Mouse (Mus musculus) cerebellum, postnatal 4 days (tissue): ENCODE results near the gene Slc2a4.

Experiments used
- DNase-seq, 2 experiments: peaks; one replicate each; pipeline ENCODE4 v3.0.0; 2022; ENCODE audit warnings: low spot score in 2 of 2, mixed read lengths in 1 of 2

The Slc2a4 gene

DNA sequence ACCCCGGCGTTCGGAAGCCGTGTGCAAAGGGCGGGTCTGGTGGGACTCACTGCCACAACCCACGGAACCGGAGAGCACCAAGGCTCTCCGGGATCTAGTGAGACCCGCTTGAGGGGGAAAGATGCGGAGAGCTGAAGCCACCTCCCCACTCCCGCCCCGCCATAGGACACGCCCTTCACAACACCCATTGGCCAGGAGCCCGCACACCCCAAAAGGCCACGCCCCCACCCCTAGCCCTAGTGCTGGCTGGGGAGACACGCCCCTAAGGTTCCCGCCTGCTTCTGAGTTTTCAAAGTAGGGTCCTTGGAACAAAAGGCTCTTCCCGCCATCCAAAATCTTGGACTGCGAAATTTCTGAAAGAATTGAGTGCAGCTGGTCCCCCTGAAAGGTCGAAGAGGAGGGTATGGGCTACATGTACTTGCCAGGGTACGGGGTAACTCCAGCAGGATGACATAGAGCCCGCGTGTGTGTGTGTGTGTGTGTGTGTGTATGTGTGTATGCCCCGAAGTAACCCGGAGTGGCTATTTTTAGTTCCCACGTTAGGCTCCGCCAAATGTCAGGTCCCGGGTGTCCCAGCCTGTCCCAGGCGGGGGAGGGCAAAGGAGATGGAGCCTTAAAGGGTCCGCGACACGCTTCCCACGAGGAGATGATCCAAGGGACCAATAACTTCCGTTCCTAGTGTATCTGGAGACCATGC, at the start of gene Slc2a4:
TSS of gene Slc2a4 (minus strand) at position 123 of the 697 bp plus-strand sequence.
- DNase-seq = peak; percentile 66 to 92

DNA sequence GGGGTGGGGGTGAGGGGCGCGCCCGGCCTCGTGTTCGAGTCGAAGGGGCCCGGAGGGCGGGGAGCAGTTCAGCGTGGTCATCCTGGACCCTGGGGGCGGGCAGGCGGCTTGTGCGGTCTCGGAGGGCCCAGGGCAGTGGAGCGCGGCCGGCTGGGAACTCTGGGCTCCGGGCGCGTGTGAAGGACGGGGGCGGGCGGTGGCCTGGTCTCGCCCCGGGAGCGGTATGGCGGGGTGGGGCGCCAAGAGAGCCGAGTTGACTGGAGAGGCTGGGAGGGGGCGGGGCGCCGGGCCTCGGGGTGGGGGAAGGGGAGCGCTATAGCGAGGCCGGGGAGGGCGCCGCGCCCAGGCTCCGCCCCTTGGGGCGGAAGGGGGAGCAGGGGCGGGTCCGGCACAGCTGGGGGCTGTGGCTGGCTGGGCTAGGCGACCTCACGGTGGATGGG, 49.1 kb upstream of the Slc2a4 start:
- peak; percentile 60 to 80 for DNase-seq

DNA sequence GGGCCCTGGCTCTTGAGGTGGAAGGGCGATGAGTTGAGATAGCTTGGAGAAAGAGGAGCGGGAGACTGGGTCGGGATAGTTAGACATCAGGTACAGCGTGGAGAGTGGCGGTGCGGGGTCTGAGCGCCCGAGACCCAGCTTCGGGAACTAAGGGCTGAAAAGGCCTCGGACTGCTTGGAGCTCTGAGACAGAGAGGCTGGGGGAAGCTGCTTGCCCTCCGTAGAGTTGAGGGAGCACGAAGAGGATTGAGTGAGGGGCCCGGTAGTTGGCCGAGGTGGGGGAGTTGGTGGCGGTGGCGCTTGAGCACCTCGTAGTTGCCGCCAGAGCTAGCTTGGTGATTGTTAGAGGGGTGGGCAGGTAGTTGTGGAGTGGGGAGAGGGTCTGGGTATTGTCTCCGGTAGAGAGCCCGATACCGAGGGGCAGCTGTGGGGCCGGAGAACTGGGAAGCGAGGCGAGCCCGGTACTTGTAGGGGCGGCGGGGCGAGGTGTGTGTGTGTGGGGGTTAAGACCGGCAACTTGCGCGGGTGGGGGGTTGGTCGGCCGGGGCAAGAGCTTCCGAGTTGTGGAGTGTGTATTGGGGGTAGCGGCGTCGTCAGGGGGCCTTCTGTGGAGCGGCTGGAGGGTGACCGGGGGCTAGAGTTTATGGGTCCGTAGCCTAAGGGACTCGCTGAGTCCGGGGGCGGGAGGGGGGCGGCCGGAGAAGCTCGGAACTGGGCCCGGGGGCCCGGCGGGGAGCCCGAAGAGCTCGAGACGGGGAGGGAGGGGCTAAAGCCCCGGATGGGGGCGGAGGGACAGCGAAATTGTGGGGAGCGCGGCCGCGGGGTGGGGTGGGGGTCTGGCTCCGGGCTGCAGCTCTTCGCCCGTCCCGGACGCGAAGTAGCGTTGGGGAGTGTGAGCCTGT, 48.4 kb upstream of the Slc2a4 start:
- DNase-seq = peak in 1 of 2 experiments; percentile 34

DNA sequence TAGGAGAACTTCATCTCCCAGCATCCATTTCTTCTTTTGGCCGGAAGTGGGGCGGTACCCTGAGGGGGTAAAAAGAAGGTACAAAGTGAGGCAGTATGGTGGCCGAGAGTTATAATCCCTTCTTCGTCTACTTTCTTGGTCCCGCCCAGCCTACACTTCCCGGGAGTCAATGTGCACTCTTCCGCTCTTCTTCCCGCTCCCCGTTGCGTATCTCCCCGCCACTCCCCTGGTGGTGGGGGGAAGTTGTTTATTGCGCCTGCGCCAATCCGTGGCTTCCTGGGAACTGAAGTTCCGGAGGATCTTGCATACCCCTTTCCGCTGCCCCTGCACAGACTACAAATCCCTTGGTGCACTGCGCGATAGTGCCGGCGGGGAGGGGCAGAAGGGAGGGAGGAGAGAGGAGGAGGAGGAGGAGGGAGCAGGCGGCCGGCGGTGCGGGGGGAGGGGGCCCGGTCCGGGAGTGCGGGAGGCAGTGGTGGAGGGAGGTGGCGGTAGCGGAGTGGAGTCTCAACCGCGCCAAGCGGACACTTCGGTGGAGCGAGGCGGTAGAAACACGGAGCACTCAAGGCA, 47.5 kb upstream of the Slc2a4 start, which contains the start of gene Phf23:
TSS of gene Phf23 (plus strand) at position 387 of the 570 bp plus-strand sequence.
- DNase-seq = peak; percentile 88 to 95

DNA sequence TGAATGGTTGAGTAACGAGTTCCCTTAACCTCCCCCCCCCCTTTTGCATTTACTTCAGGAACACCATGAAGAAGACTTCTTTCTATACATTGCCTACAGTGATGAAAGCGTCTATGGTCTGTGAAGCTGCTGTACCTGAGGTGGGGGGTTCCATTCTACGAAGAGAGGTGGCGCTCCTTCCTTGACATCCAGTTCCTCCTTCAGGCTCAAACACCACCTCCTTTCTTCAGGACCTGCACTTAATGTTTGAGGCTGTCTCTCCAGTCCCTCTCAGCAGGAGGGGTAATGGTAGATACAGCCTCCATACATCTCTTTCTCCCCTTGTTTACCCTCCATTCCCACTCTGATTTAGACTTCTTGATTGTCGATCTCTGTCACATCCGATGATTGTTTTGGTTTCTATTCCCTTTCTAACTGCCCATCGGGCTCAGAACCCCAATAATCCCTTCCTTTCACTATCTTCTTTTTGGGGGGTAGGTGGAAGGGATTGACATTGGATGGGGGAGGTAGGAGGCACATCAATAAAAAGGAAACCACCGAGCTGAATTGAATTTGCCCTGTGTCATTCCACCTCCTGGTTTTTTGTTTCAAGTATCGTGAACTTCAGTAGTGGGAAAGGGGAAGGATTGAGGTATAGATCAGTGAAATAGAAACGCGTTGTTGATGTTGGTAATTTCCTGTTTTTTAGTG, 46.6 kb upstream of the Slc2a4 start:
- DNase-seq = no peak

DNA sequence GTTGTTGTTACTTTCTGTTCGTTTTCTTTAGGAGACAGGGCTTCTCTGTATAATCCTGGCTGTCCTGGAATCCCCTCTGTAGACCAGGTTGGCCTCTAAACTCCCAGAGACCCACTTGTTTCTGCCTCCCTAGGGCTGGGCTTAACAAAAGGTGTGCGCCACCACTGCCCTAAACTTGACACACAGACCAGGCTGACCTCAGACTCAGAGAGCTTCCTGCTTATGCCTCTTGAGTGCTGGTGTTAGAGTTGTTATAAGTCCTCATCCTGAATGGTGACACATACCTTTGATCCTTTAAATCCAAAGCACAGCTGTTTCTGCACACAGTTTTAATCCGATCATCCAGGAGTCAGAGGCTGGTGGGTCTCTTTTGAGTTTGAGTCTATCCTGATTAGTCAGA, 44.9 kb upstream of the Slc2a4 start:
- no peak for DNase-seq

DNA sequence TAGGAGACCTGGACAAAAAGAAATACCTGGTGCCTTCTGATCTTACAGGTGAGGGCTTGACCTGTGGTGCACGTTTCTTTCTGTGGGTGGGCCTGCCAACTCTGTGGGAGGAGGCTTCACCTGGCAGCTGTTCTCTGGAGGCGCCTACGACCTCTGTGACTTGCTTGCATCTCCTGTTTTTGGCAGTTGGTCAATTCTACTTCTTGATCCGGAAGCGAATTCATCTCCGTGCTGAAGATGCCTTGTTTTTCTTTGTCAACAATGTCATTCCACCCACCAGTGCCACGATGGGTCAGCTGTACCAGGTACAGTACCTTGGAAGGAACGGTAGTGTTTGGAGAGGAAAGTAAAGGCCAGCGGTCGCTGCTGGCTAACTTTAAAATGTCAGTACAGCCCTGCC, 44.4 kb upstream of the Slc2a4 start:
- no peak for DNase-seq

DNA sequence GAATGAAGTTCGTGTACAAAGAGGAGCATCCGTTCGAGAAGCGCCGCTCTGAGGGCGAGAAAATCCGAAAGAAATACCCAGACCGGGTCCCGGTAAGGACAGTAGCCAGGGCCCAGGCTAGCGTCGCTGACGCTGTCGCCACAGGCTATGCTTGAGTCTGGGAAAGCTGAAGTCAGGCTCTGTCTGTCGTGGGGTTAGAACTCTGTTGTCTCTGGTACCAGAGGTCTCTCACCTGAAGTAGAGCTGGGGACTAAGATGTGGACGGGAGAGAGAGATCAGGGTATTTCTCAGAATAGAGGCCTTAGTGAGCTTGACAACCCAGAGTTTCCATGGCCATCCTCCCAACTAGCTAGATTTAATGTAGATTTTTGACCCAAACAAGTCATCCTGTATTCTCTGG, 43.7 kb upstream of the Slc2a4 start:
- no peak for DNase-seq

DNA sequence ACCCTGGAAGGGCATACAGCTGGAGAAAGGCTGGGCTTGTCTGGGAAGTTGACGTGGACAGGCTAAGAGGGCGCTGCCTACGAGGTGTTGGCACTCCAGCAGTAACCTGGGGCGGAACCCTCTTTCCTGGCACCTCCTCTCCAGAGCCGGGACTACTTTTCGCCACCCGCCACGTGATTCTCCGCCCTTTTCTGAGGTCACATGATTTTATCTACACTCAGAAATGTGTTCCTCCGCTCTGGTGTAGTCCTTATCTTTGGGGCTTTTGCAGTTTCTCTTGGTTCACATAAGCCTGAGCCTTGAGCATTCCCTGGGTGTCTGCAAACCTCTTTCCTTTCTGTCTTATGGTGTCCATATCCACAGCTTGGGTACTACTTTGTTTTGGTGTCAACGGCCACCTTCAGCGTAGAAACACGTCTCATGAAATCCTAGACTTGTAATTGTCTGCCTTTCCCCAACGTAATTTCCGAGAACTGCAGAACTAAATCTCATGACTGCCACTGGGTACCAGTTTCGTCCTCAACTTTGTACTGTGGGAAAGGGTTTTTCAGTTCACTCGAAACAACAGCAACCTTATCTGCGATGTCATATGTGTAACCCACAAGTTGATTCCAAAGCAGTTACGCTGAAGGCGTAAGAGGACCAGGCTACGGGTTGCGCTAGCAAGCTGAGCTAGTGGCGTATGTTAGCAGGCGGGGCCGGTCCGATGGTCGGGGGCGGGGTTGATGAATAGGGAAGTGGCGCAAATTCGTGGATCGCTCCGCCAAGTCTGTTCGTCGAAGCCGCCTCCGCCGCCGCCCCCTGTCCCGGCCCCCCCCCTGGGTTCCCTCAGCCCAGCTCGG, 43.1 kb upstream of the Slc2a4 start, which contains the start of gene Gabarap:
TSS of gene Gabarap (plus strand) at position 294 of the 842 bp plus-strand sequence.
- DNase-seq = peak; percentile 92 to 95

DNA sequence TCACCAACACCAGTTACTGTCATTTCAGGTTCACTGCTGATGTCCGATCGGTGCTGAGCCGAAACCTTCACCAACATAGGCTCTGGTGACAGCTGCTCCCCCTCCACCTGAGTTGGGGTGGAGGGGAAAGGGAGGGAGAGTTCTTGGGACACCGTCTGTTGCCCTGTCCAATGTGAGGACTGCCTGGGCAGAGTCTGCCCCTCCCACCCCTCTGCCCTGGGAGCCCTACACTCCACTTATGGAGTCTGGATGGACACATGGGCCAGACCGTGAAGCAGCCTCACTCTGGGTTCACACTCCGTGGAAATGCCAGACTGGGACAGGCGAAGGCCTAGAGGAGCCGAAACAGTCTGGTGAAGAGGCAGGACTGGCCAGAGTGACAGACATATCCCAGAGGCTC, 42.0 kb upstream of the Slc2a4 start:
- no peak for DNase-seq

DNA sequence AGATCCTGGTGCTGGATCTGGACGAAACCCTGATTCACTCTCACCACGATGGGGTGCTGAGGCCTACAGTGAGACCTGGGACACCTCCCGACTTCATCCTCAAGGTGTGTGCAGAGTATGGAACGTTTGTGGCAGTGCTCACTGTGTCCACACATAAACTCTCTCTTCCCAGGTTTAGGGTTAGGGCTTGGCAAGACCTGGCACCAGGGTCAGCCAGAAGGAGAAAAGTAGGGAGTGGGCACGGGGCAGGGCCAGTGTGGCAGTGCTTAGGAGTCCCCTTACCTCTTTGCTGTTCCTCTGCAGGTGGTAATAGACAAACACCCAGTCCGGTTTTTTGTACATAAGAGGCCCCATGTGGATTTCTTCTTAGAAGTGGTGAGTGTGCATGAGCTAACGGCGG, 36.4 kb upstream of the Slc2a4 start:
- DNase-seq = no peak

DNA sequence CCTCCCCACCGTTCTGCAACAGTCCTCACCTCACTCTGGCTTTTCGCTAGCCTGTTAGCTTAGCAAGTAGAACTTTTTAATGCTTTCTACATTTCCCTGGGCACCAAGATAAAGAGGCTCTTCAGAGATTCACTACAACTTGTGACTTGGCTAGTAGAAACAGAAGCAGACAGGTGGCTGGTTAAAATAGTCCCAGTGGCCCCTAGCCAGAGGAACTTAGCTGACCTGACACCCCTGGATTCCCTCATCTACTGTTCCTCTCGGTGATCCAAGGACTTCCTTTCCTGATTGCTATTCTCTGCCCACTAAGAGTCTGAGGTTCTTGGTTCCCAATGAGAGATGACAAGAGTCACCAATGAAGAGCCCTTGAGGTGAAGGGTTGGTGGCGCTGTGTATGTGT, 35.4 kb upstream of the Slc2a4 start:
- DNase-seq = no peak

DNA sequence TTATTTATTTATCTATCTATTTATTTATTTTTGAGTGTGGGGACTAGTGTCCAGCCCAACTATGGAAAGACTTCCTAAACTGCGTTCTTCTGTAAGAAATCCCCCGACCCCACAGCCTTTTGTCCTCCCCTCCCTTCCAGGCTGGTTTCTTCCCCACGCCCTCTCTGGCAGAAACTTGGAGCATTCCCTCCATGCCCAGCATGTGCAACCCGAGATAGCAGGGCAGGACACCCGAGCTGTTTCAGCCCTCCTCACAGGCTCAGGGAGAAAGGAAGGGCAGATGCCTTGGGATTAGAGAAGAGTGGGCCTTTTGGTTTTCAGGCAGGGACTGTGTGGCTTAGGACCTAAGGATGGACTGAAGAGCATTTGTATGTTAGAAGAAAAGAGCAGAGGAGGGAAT, 34.9 kb upstream of the Slc2a4 start:
- DNase-seq = no peak

DNA sequence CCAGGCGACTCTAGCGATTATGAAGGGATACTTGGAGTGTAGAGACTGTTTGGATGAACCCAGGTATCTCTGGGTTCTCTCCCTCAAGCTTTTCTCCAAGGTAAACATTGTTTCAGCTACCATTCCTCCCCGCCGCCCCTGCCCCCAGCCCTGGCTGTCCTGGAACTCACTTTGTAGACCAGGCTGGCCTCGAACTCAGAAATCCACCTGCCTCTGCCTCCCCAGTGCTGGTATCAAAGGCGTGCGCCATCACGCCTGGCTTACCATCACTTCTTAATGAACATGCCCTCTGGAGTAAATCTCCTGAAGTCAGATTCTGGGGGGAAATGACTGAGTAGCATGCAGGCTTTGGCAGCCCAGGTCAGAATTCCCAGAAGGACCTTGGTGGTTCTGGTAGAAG, 34.2 kb upstream of the Slc2a4 start, which contains the start of gene Elp5:
TSS of gene Elp5 (minus strand) at position 293 of the 400 bp plus-strand sequence.
- DNase-seq = no peak

DNA sequence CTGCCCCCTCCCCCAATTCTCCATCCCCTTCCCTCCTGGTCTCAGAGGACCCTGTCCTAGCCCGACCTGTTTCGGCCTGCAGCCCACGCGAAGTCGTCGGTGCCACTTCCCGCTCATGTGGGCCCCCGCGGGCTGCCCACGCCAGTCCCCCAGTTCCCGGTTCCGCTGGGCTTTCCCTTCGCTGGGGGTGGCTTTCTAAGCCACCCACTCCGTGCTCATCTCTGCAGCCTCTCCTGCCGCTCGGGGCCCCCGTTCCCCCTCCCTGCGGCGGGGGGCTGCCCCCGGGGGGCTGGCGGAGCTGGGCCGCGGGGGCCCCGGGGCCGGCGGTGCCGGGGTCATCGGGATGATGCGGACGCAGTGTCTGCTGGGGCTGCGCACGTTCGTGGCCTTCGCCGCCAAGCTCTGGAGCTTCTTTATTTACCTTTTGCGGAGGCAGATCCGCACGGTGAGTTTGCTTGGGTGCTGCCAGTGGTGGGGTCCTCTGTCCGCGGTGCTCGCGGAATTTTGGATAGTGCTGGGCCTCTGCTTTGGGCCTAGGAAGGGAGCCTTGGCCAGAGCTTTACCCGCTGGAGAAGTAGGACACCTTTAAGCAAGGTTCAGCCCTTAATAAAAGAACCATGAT, 33.3 kb upstream of the Slc2a4 start, which contains the start of gene Ctdnep1:
TSS of gene Ctdnep1 (plus strand) at position 16 of the 622 bp plus-strand sequence.
- no peak for DNase-seq

DNA sequence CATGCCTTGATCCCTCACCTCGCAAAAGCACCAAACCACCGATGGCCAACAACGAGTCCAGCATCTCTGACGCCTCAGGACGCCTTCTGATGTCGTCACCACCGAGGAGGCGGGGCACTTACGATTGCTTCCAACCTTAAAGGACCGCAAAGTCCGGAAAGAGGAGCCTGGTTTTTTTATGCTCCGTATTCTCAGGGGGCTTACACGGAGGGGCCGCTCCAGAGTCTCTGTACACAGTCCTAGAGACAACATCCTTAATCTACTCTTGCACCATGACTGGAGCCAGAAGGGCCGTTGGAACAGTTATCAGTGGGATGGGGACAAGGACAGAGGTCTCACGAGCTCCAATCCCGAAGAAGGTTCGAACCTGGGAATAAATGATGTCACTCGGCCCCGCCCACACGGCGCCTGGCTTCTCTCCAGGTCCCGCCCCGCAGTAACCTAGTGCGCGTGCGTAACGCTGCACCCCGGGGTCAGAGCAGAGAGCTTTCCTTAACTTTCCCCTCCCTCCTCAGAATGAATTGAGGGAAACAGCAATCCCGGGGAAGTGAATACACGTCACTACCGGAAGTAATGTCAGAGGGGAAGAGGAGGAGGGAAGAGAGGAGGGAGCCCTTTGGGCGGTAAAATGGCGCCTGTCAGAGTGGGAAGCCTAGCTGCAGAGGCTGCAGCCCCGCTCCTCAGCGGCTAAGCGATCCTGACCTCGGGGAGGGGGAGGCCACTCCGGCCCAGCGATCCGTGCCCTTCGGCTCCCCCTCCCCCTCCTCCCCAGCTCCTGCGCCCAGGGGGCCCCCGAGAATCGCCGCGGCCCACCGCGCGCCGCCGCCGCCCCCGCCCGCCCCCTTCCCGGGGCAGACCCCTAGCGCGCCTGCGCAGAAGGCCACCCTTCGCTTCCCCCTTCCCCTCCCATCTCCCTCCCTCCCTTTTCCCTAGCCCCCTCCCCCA, 32.5 kb upstream of the Slc2a4 start:
- DNase-seq = peak; percentile 97 to 99

DNA sequence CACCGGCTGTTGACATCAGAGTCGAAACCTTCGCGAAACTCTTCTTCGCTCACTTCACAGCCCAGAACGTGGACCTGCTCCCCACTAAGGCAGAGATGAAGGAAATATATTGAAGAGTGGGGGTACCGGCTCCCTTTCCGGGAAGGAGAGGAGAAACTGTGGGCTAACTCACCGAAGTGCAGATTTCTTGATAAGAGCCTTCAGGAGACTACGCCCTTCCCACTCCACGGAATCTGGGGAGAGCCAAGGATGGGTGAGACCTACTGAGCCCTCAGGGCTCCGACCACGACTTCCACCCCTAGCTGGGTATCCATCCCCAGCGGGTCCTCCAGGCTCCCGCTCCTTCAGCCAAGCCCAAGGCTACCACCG, 31.8 kb upstream of the Slc2a4 start:
- no peak for DNase-seq

DNA sequence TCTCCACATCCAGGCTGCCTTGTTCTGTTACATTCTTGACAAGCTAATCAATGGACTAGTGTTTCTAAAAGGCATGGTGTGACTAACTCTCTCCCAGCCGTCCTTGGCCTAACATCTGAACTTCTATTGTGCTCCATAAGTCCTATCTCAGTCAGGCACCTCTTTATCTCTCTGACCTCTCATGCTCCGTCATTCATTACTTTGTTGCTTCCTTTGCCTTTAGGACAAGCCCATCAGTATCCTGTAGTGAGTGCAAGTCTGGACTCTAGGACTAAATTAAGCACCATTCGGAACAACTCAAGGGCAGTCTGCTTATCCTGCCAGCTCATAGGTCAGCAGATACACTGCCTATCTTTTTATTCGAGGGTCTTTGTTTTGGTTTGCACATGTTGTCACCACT, 28.3 kb upstream of the Slc2a4 start:
- DNase-seq = no peak

DNA sequence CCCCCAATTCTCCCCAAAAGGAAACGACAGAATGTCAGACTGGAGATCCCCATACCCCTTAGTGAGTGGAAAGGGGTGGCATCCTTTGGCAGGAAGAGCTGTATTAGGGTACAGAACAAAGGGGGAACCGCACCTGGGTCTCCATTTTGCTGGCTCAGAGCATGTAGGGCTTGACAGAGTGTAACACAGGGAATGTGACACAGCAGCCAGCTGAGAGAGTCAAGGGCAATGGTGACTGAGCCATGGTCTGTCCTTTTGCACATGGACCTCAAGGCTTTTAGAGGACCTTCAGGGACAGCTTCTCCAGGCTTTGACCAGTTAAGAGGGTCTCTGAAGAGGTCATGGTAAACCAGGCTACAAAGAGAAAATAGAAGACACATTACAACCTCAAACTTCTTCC, 26.9 kb upstream of the Slc2a4 start:
- no peak for DNase-seq
